Mouse (Mus musculus): ENCODE data around the gene Kcnab1.
"Not testable (repeated sequence)": the region's sequence is repeated elsewhere in the genome, so short reads cannot be mapped to it uniquely, and the experiment has no call there.

The Kcnab1 gene

DNA sequence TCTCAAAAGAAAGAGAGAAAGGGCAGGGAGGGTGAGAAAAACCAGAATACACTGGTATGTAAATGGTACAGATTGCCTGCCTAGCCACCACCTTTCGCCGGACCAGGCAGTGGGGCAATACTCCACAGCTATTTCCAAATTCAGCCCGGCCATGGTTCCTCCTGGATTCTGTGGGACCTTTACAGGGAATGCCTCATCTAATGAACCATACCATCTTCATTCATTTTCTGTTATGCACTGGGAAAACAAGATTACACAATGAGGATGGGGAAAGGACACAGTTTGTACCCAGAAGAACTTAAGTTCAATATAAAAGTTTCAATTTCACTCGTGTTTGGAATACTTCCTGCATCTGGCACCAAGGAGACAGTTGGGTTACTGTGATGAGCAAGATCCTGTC lies 263.4 kb downstream of the Kcnab1 start:
- DNase-seq, result no peak

- DNase-seq, result no peak
Observed at GRCm38 (mm10) chr3:65373594-65374182, 264.5 kb downstream of the Kcnab1 start.

GRCm38 (mm10) chr3:65374729-65375128 lies 265.5 kb downstream of the Kcnab1 start:
- no peak for DNase-seq

- no peak for DNase-seq
Observed at GRCm38 (mm10) chr3:65378724-65379123, 269.5 kb downstream of the Kcnab1 start.

DNA sequence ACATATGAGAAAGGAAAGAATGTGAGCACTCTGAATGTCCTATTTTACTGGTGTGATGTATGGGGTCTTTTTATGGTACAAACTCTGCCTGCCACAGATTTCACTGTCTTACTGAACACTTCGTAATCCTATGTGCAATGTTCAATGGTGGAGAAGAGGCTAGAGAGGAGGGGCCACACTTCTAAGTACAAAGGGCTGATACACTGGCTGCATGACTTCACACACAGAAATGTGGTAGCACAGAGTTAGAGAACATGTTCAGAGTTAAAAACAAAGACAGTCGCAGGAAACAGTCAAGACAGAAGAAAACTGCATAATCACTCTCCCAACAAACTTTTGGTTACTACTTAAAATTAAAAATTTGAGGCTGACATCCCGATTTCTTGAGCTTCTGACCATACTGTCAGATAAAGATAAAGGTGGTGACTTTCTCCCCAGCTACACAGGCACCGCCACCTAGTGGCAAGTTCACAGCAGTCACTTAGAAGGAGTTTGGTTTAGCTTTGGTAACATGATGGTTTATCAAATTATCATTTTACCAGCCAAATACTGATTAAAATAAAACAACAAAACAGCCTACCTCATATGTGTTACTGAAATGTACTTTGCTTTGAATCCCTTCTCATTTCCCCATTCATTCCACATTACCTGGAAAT lies 270.8 kb downstream of the Kcnab1 start:
- peak in 1 of 2 experiments; percentile 36 for DNase-seq

DNA sequence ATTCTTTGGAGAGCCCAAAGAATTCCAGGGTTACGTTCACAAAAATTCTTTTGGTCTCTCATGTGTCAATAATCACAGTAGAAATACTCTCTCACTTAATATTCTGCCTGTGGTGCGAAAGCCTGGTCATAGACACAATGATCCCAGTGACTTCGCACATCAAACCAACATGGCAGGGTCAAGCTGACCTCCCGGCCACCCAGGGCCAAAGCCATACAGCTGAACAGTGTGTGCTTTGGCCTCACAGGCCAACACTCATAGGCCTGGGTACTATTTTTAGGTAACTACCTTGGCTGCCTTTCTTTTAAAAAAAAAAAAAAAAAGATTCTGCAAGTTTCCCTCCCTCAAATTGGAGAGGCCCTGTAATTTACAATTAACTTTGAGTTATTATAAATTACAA lies 271.9 kb downstream of the Kcnab1 start:
- no peak for DNase-seq

DNA sequence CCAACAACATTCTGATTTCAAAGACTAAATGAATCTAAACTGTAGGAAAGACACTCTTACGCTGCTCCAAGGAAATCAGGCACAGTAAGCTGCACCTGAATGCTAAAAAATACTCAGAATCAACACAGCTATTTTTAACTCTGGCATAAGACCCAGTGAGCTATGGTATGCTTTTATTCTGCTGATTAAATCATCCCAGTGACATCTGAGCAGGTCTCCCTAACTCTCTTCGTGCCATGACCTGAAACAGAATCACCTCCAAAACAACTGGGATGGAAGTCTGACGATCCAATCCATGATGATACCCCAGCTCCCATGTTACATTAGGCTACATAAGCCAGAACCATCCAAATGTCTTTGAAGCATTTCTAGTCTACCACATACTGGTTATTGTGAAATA lies 275.2 kb downstream of the Kcnab1 start:
- no peak for DNase-seq

GRCm38 (mm10) chr3:65385771-65386170 lies 276.6 kb downstream of the Kcnab1 start:
- no peak for DNase-seq

- DNase-seq, result no peak
Observed at GRCm38 (mm10) chr3:65391222-65391783, 282.1 kb downstream of the Kcnab1 start.

GRCm38 (mm10) chr3:65391784-65392420 lies 282.7 kb downstream of the Kcnab1 start:
- peak in 1 of 2 experiments; percentile 10 for DNase-seq

DNA sequence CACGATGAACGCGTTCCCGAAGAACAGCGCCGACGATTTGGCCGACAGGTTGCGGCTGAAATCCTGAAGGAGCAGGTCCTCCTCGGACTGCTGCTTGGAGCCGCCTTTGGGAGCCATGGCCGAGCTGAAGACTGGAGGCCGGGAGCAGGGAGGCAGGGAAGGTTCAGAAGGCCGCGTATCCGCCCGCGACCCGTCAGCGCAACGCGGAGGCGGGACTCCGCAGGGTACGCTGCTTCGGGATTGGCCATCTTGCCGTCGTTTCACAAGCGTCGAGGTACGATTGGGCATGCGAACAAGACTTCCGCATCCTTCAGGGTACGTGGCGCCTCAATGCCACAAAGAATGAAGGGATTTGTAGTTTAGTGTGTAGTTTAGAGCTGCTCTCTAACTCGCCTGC lies 283.2 kb downstream of the Kcnab1 start, which contains the start of gene Ssr3:
TSS of gene Ssr3 (minus strand) at position 203 of the 397 bp plus-strand sequence.
- peak; percentile 98 for DNase-seq

DNA sequence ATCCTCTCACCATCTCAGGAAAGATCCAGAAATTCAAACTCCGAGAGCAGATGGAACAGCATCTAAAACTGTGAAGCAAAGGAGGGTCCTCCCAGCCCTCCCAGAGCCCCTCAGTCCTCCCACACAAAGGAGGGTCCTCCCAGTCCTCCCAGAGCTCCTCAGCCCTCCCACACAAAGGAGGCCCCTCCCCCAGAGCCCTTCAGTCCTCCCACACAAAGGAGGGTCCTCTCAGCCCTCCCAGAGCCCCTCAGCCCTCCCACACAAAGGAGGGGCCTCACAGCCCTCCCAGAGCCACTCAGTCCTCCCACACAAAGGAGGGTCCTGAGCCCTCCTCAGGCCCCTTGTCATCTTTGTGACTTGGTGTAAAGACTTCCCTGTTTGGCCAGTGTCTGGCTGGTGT lies 285.9 kb downstream of the Kcnab1 start:
- DNase-seq, result not testable (repeated sequence)

DNA sequence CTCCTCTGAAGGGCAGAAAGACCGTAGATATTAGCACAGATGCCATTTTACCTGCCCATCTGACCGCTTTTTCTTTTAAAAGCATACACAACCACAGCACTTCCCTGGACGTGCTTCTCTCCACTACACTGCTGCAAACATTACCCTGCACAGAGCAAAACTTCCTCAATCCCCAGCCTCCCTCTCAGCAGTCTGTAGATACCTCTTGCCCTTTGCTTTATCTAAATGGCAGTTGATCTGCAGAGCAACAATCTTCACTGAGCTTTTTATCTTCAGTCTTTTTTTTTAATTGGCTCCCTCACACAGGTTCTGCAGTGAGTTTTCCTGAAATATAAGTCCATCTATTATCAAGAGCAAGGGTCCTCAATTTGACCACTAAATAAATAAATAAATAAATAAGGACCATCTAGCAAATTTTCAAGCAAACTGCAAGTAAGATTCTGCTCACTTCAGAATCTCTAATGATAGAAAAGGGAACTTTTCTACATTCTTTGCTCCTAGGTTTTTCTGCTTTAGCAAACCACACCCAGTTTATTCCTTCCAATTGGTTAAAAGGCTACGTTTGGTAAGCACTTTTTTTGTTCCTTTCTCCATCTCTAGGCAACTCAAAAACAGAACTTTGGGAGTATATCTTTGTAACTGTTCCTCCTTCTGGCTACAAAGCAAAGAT lies 287.8 kb downstream of the Kcnab1 start:
- no peak for DNase-seq

DNA sequence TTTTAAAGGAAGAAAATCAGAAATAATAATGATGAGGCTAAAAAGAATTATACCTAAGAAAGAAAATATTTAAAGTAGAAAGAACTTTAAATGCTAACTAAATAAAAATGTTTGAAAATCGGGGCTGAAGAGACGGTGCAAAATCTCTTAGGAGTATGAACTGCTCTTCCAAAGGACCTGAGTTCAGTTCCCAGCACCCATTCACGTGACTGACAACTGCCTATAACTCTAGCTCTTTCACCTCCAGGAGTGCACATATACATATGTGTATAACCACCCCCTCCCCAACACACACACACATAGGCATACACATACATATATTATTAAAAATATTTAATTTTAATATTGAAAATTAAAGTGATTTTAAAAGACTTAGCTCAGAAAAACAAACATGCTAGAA lies 288.4 kb downstream of the Kcnab1 start:
- DNase-seq, result no peak

- no peak for DNase-seq
Observed at GRCm38 (mm10) chr3:65405781-65406180, 296.6 kb downstream of the Kcnab1 start.

DNA sequence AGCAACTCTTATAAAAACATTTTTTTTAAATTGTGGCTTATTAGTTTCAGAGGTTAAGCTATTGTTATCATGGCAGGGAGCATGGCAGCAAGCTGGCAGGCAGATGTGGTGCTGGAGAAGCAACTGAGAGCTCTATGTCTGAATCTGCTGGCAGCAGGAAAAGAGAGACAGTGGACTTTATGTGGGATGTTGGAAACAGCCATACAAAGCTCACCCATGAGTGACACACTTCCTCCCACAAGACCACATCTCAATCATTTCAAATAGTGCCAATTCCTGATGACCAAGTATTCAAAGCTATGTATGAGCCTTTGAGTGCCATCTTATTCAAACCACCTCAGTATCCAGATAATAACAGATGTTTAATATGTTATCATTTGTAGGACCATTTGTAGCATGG lies 298.7 kb downstream of the Kcnab1 start:
- no peak for DNase-seq

GRCm38 (mm10) chr3:65416571-65416970 lies 307.4 kb downstream of the Kcnab1 start:
- no peak for DNase-seq

DNA sequence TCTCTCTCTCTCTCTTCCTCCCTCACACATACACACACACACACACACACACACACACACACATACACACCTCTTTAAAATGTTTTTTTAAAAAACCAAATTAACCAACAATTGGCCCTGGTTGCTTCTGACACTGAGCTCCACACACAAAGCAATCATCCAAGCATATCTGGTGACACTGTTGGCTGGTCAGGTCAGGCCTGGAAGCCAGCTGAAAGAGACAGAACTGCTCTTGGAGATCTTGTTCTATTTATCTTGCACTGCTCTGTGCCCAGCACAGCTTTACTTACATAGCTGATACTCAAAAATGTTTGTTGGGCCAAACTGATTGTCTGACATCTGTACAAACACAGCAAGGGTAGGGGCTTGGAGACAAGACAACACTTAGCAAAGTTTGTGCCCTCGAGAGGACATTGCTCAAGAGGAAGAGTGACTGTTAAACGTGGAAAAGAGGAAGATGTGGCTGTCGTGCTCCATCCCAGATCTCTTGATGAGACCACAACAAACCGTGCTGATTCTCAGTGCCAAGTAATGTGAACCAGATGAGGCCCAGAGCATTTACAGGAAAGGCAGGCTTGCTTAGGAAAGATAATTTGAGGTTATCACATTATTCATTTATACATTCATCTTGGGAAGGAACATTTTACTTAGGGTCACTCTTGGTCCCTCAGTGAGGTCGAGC lies 308.9 kb downstream of the Kcnab1 start:
- no peak for DNase-seq

- peak; percentile 48 to 52 for DNase-seq
Observed at GRCm38 (mm10) chr3:65419706-65420105, 310.5 kb downstream of the Kcnab1 start.
